Mouse (Mus musculus) ES-E14 (cell line): ENCODE measurements around the gene Crlf2.

Experiments
- MAFK ChIP-seq: IDR thresholded peaks from 2 replicates; pipeline ENCODE4 v1.6.1; 2014; ENCODE audit warnings: mild to moderate bottlenecking, low read depth, low read length, inconsistent platforms; ENCODE audit not compliant: insufficient read depth
- ZC3H11A ChIP-seq: IDR thresholded peaks from 2 replicates; pipeline ENCODE4 v1.6.1; 2012; ENCODE audit warnings: low read depth, mild to moderate bottlenecking, inconsistent platforms, low read length, borderline replicate concordance
- ZNF384 ChIP-seq: IDR thresholded peaks from 2 replicates; pipeline ENCODE4 v1.6.1; 2012; ENCODE audit warnings: low read depth, low read length, inconsistent platforms

GRCm38 (mm10) chr5:109602585-109602984 is 43.8 kb upstream of the Crlf2 start:
- TF ChIP-seq MAFK (no peak), ZC3H11A (no peak), ZNF384 (no peak)
